Mouse (Mus musculus) thymus, adult 2 months (tissue): ENCODE measurements around the gene St8sia2.

Experiments
- CTCF ChIP-seq: fragments of 200-500 bp; IDR thresholded peaks from 2 replicates; pipeline ENCODE4 v1.5.1; 2012; ENCODE audit warnings: mild to moderate bottlenecking, control low read depth, low read length, moderate library complexity, borderline replicate concordance; ENCODE audit not compliant: control insufficient read depth, poor library complexity, insufficient read depth; ENCODE audit errors: extremely low read depth
- POLR2A ChIP-seq: fragments of 200-500 bp; IDR thresholded peaks from 2 replicates; pipeline ENCODE4 v1.6.1; 2012; ENCODE audit warnings: mild to moderate bottlenecking, low read length, control low read depth, moderate library complexity; ENCODE audit not compliant: control insufficient read depth, poor library complexity, insufficient read depth; ENCODE audit errors: extremely low read depth

- TF ChIP-seq POLR2A (no peak), CTCF (no peak)
These were observed 42.3 kb upstream of the St8sia2 start for GRCm38 (mm10) chr7:74055753-74056152.
